Comparison of ENCODE assay signal across 8 mouse cellular contexts in genomic region chr10:68276976-68277441, GRCm38 (mm10). TPM values are rescaled to one million over a fixed set of nuclear protein-coding genes. Genes with fewer than 3 reads are reported as not detected.
A peak's percentile ranks its signal among the peaks of the same experiment; 100 is the strongest.
DNase-seq lines count a peak whose midpoint lies in the region; ATAC-seq lines count a peak whose summit lies in the region.

No protein-coding gene starts in this region.

- H3K27ac ChIP-seq in hindbrain, embryonic 13.5 days: peak overlapping the region; percentile 90

- no peaks in the 10 kb centered on the region for H3K36me3 ChIP-seq in hindbrain, embryonic 13.5 days

- DNase-seq in ES-CJ7 (ENCODE audit: low read depth, low spot score): peak; percentile 51
- peak; percentile 63 for DNase-seq in cerebellum, adult 11 months
- DNase-seq in frontal cortex, postnatal 14 days (ENCODE audit: low spot score in 2 of 2): peak; percentile 62 to 64
- peak; percentile 45 for DNase-seq in left cerebral cortex, adult 11 months (ENCODE audit: low spot score)
- DNase-seq in lung, postnatal 36 days: peak; percentile 63
- DNase-seq in right cerebral cortex, adult 2 months (ENCODE audit: low spot score in 2 of 2): peak; percentile 68 to 77
- DNase-seq in urinary bladder, postnatal 36 days (ENCODE audit: low spot score in 2 of 2): peak; percentile 52 to 54

- under 1% methylated on average over 34 of the region's 34 CpGs for WGBS in hindbrain, embryonic 13.5 days

- ATAC-seq in hindbrain, embryonic 13.5 days (ENCODE audit: low FRiP score): peak; percentile 73

- H3K9ac ChIP-seq in hindbrain, embryonic 13.5 days: peak overlapping the region; percentile 83

- no peaks in the 10 kb centered on the region for H3K9me3 ChIP-seq in hindbrain, embryonic 13.5 days

- peak overlapping the region; percentile 82 for H3K4me2 ChIP-seq in hindbrain, embryonic 13.5 days

- peaks cover 39% of the 10 kb centered on the region for H3K4me1 ChIP-seq in hindbrain, embryonic 13.5 days (replicated peaks)

- peak overlapping the region; percentile 64 for H3K4me3 ChIP-seq in hindbrain, embryonic 13.5 days

- H3K27me3 ChIP-seq in hindbrain, embryonic 13.5 days: no peaks in the 10 kb centered on the region

RNA-seq across cellular contexts. Expression of gene Arid5b, which starts 1.5 kb away (rescaled TPM):
- 19.5 and 22.7 TPM in 2 replicates for polyA plus RNA-seq in hindbrain, embryonic 13.5 days (2015; fragmentation: Nextera tagmentation; extraction: Ambion mirVana)

Comparison
In these comparisons a context has a peak if more than half of its experiments do, and no peak if none do; other contexts are left out.
1. Peak in every context shown above with its lines: DNase-seq, ATAC-seq, H3K4me3 ChIP-seq and H3K27ac ChIP-seq.